Mouse (Mus musculus): Measurements from ENCODE around the gene Rnf220. TPM values are rescaled to one million over a fixed set of nuclear protein-coding genes. Genes with fewer than 3 reads are reported as not detected.

Gene Rnf220
- polyA plus RNA-seq, 1 experiment from 2014 or later, result 60.0 TPM

- no peak overlapping the region for H3K9ac ChIP-seq
- no peak overlapping the region for H3K4me2 ChIP-seq (replicated peaks)
- WGBS, result 76% methylated on average over 10 of the region's 10 CpGs
- no peaks in the 10 kb centered on the region; the same call in 1 of the 2 replicates for H3K9me3 ChIP-seq
- H3K27ac ChIP-seq, result no peak overlapping the region
- no peaks in the 10 kb centered on the region for H3K27me3 ChIP-seq (replicated peaks)
- peaks cover 25% of the 10 kb centered on the region for H3K4me1 ChIP-seq (replicated peaks)
- no peak overlapping the region for H3K4me3 ChIP-seq (replicated peaks)
- H3K36me3 ChIP-seq, result peaks cover 26% of the 10 kb centered on the region
- no peak for ATAC-seq
Observed at GRCm38 (mm10) chr4:117278381-117279252, 218.2 kb downstream of the Rnf220 start.

- H3K36me3 ChIP-seq, result peaks cover 30% of the 10 kb centered on the region
Observed at GRCm38 (mm10) chr4:117277687-117278086, 219.2 kb downstream of the Rnf220 start.

GRCm38 (mm10) chr4:117277021-117277420, 219.8 kb downstream of the Rnf220 start:
- H3K4me3 ChIP-seq (replicated peaks), result no peak overlapping the region
- no peak overlapping the region for H3K4me2 ChIP-seq (replicated peaks)
- ATAC-seq, result no peak
- H3K27me3 ChIP-seq (replicated peaks), result no peaks in the 10 kb centered on the region
- peaks cover 34% of the 10 kb centered on the region for H3K36me3 ChIP-seq
- no peak overlapping the region for H3K27ac ChIP-seq
- no peaks in the 10 kb centered on the region; the same call in 1 of the 2 replicates for H3K9me3 ChIP-seq
- H3K4me1 ChIP-seq (replicated peaks), result peaks cover 29% of the 10 kb centered on the region
- no peak overlapping the region for H3K9ac ChIP-seq
- WGBS, result 81% methylated on average over 13 of the region's 13 CpGs

More at GRCm38 (mm10) chr4:117277687-117278086, 219.2 kb downstream of the Rnf220 start:
- Histone ChIP-seq H3K4me1 (replicated peaks) (peaks cover 23% of the 10 kb centered on the region), H3K27me3 (replicated peaks) (no peaks in the 10 kb centered on the region), H3K9ac (no peak overlapping the region), H3K4me2 (replicated peaks) (no peak overlapping the region), H3K9me3 (no peaks in the 10 kb centered on the region; the same call in 1 of the 2 replicates), H3K4me3 (replicated peaks) (no peak overlapping the region), H3K27ac (no peak overlapping the region)
- ATAC-seq, result no peak
- WGBS, result 89% methylated on average over 7 of the region's 7 CpGs

- no peak overlapping the region for H3K9ac ChIP-seq
- peaks cover 32% of the 10 kb centered on the region for H3K4me1 ChIP-seq (replicated peaks)
- H3K4me2 ChIP-seq (replicated peaks), result no peak overlapping the region
- no peak for ATAC-seq
- H3K36me3 ChIP-seq, result peaks cover 39% of the 10 kb centered on the region
- no peak overlapping the region for H3K4me3 ChIP-seq (replicated peaks)
- no peaks in the 10 kb centered on the region for H3K27me3 ChIP-seq (replicated peaks)
- H3K9me3 ChIP-seq, result no peaks in the 10 kb centered on the region; the same call in 1 of the 2 replicates
- 55% methylated on average over 17 of the region's 17 CpGs for WGBS
- no peak overlapping the region for H3K27ac ChIP-seq
Observed at GRCm38 (mm10) chr4:117276281-117276711, 220.6 kb downstream of the Rnf220 start.

- H3K4me1 ChIP-seq (replicated peaks), result peaks cover 32% of the 10 kb centered on the region
- H3K9ac ChIP-seq, result no peak overlapping the region
- H3K4me3 ChIP-seq (replicated peaks), result no peak overlapping the region
- no peak overlapping the region for H3K4me2 ChIP-seq (replicated peaks)
- H3K27me3 ChIP-seq (replicated peaks), result no peaks in the 10 kb centered on the region
- no peaks in the 10 kb centered on the region; the same call in 1 of the 2 replicates for H3K9me3 ChIP-seq
- no peak for ATAC-seq
- H3K36me3 ChIP-seq, result peaks cover 39% of the 10 kb centered on the region
- 91% methylated on average over 4 of the region's 4 CpGs for WGBS
- no peak overlapping the region for H3K27ac ChIP-seq
Observed at GRCm38 (mm10) chr4:117274720-117275119, 222.1 kb downstream of the Rnf220 start.

- no peaks in the 10 kb centered on the region for H3K27me3 ChIP-seq (replicated peaks)
- H3K4me2 ChIP-seq (replicated peaks), result 0 out of 2 replicates have a peak overlapping the region, but pooled peaks have one; percentile 4
- 17% methylated on average over 12 of the region's 12 CpGs for WGBS
- H3K4me1 ChIP-seq (replicated peaks), result peaks cover 29% of the 10 kb centered on the region
- no peak overlapping the region for H3K4me3 ChIP-seq (replicated peaks)
- no peak overlapping the region for H3K9ac ChIP-seq
- peak overlapping the region; percentile 32; the same call in 1 of the 2 replicates for H3K27ac ChIP-seq
- peak; percentile 79 for ATAC-seq
- no peaks in the 10 kb centered on the region; the same call in 1 of the 2 replicates for H3K9me3 ChIP-seq
- peaks cover 33% of the 10 kb centered on the region for H3K36me3 ChIP-seq
Observed at GRCm38 (mm10) chr4:117272459-117272858, 224.4 kb downstream of the Rnf220 start.

GRCm38 (mm10) chr4:117270278-117270677, 226.6 kb downstream of the Rnf220 start:
- ATAC-seq, result peak; percentile 26; the same call in 1 of the 2 replicates

GRCm38 (mm10) chr4:117267831-117268437, 228.9 kb downstream of the Rnf220 start:
- WGBS, result 83% methylated on average over 25 of the region's 25 CpGs
- H3K27me3 ChIP-seq (replicated peaks), result no peaks in the 10 kb centered on the region
- H3K4me1 ChIP-seq (replicated peaks), result peaks cover 12% of the 10 kb centered on the region
- H3K27ac ChIP-seq, result no peak overlapping the region
- no peak for ATAC-seq
- H3K9ac ChIP-seq, result no peak overlapping the region
- no peak overlapping the region for H3K4me3 ChIP-seq (replicated peaks)
- no peaks in the 10 kb centered on the region for H3K9me3 ChIP-seq
- H3K36me3 ChIP-seq, result peaks cover 11% of the 10 kb centered on the region
- H3K4me2 ChIP-seq (replicated peaks), result no peak overlapping the region

More at GRCm38 (mm10) chr4:117270278-117270677, 226.6 kb downstream of the Rnf220 start:
- Histone ChIP-seq H3K9ac (no peak overlapping the region), H3K4me2 (replicated peaks) (no peak overlapping the region), H3K4me1 (replicated peaks) (peaks cover 15% of the 10 kb centered on the region), H3K4me3 (replicated peaks) (no peak overlapping the region), H3K27ac (no peak overlapping the region), H3K27me3 (replicated peaks) (no peaks in the 10 kb centered on the region), H3K9me3 (no peaks in the 10 kb centered on the region; the same call in 1 of the 2 replicates), H3K36me3 (peaks cover 25% of the 10 kb centered on the region)
- 10% methylated on average over 6 of the region's 6 CpGs for WGBS

GRCm38 (mm10) chr4:117267284-117267683, 229.6 kb downstream of the Rnf220 start:
- no peak; the same call in 1 of the 2 replicates for ATAC-seq
- H3K27me3 ChIP-seq (replicated peaks), result no peaks in the 10 kb centered on the region
- 12% methylated on average over 2 of the region's 2 CpGs for WGBS
- H3K4me3 ChIP-seq (replicated peaks), result no peak overlapping the region
- H3K4me2 ChIP-seq (replicated peaks), result no peak overlapping the region
- no peaks in the 10 kb centered on the region for H3K9me3 ChIP-seq
- H3K27ac ChIP-seq, result no peak overlapping the region
- H3K36me3 ChIP-seq, result peaks cover 7% of the 10 kb centered on the region; the same call in 1 of the 2 replicates
- peaks cover 7% of the 10 kb centered on the region for H3K4me1 ChIP-seq (replicated peaks)
- no peak overlapping the region for H3K9ac ChIP-seq

GRCm38 (mm10) chr4:117262987-117263386, 233.9 kb downstream of the Rnf220 start:
- 67% methylated on average over 8 of the region's 8 CpGs for WGBS
- H3K9ac ChIP-seq, result no peak overlapping the region
- no peak for ATAC-seq

GRCm38 (mm10) chr4:117262101-117262913, 234.5 kb downstream of the Rnf220 start:
- H3K4me3 ChIP-seq (replicated peaks), result no peak overlapping the region
- no peak overlapping the region for H3K4me2 ChIP-seq (replicated peaks)
- WGBS, result 48% methylated on average over 13 of the region's 13 CpGs
- no peak overlapping the region for H3K9ac ChIP-seq
- ATAC-seq, result no peak
- H3K36me3 ChIP-seq, result no peaks in the 10 kb centered on the region
- H3K27me3 ChIP-seq (replicated peaks), result no peaks in the 10 kb centered on the region
- no peaks in the 10 kb centered on the region for H3K9me3 ChIP-seq
- H3K4me1 ChIP-seq (replicated peaks), result 0 out of 2 replicates have a peak, but pooled peaks cover 2% of the 10 kb centered on the region
- no peak overlapping the region for H3K27ac ChIP-seq

More at GRCm38 (mm10) chr4:117262987-117263386, 233.9 kb downstream of the Rnf220 start:
- Histone ChIP-seq H3K36me3 (no peaks in the 10 kb centered on the region), H3K4me1 (replicated peaks) (peaks cover 2% of the 10 kb centered on the region; the same call in 1 of the 2 replicates), H3K27me3 (replicated peaks) (no peaks in the 10 kb centered on the region), H3K27ac (no peak overlapping the region), H3K9me3 (no peaks in the 10 kb centered on the region), H3K4me2 (replicated peaks) (no peak overlapping the region), H3K4me3 (replicated peaks) (no peak overlapping the region)

Measured in intestine, embryonic 15.5 days (tissue).